ENCODE assay signal across 8 mouse cellular contexts in genomic region chr9:116174481-116175461, GRCm38 (mm10). TPM values are rescaled to one million over a fixed set of nuclear protein-coding genes. Genes with fewer than 3 reads are reported as not detected.
DNase-seq lines count a peak whose midpoint lies in the region; ATAC-seq and TF ChIP-seq lines count a peak whose summit lies in the region.

Gene Tgfbr2, minus strand, starts transcription at chr9:116175360.

- POLR2A ChIA-PET in Patski (lab: Charles Lee) = interaction anchor here (0.6 to 2.1 kb wide), 6 partner anchors 10 to 113 kb away, joined by 3 to 11 read pairs (median 3); no protein-coding TSS in a partner anchor

- H3K9ac ChIP-seq in hindbrain, embryonic 16.5 days (ENCODE audit: low read depth, low read length) = peak within 1 kb of the TSS; percentile 80

- no peak for DNase-seq in Patski (ENCODE audit: low read depth, low spot score)
- DNase-seq in cerebellum, postnatal 4 days (ENCODE audit: low spot score in 2 of 2) = peak; percentile 26 to 39
- peak; percentile 82 to 88 for DNase-seq in gastrocnemius, adult 8-10 months (ENCODE audit: low spot score in 2 of 2)
- DNase-seq in left cerebral cortex, postnatal 10 days (ENCODE audit: extremely low spot score in 1 of 2, low spot score in 2 of 2) = peak; percentile 19 to 91
- peak; percentile 57 to 69 for DNase-seq in right cerebral cortex, postnatal 10 days (ENCODE audit: low spot score in 2 of 2)
- DNase-seq in urinary bladder, postnatal 14 days (ENCODE audit: low spot score) = peak; percentile 91

- peak; percentile 89 for ATAC-seq in Patski
- ATAC-seq in hindbrain, embryonic 16.5 days = peak; percentile 71

- in situ Hi-C loops in Patski (cut with MboI; ENCODE audit: low pct_unique_long_range_greater_than_20kb) = no loop called here

- no peak for TF ChIP-seq CTCF in Patski (IDR thresholded peaks at IDR 0.05)

- no peaks in the 10 kb centered on the region for H3K9me3 ChIP-seq in hindbrain, embryonic 16.5 days (ENCODE audit: control insufficient read depth, low read length)
- H3K9me3 ChIP-seq in megakaryocyte, embryonic 14.5 days = no peaks in the 10 kb centered on the region

- H3K27me3 ChIP-seq in Patski = no peaks in the 10 kb centered on the region
- peaks cover 14% of the 10 kb centered on the region for H3K27me3 ChIP-seq in hindbrain, embryonic 16.5 days (replicated peaks; ENCODE audit: control insufficient read depth, insufficient read depth, low read length)
- H3K27me3 ChIP-seq in megakaryocyte, embryonic 14.5 days (replicated peaks) = peaks cover 16% of the 10 kb centered on the region

- CTCF ChIA-PET in Patski (lab: Charles Lee) = interaction anchor here (0.8 to 2.1 kb wide), 4 partner anchors 18 to 215 kb away, joined by 3 to 5 read pairs (median 4); no protein-coding TSS in a partner anchor

- intact Hi-C loops in left cerebral cortex, postnatal 10 days (cut with DNase I) = no loop called here

- peak within 1 kb of the TSS; percentile 79 for H3K27ac ChIP-seq in hindbrain, embryonic 16.5 days (ENCODE audit: low read depth, low read length)

- H3K36me3 ChIP-seq in hindbrain, embryonic 16.5 days (ENCODE audit: control insufficient read depth, insufficient read depth, low read length) = no peaks in the 10 kb centered on the region
- H3K36me3 ChIP-seq in megakaryocyte, embryonic 14.5 days (replicated peaks; ENCODE audit: low read length) = no peaks in the 10 kb centered on the region

- H3K4me2 ChIP-seq in hindbrain, embryonic 16.5 days (ENCODE audit: low read length) = peak within 1 kb of the TSS; percentile 98

- H3K4me1 ChIP-seq in hindbrain, embryonic 16.5 days (ENCODE audit: control insufficient read depth, insufficient read depth, low read depth, low read length) = peaks cover 17% of the 10 kb centered on the region
- H3K4me1 ChIP-seq in megakaryocyte, embryonic 14.5 days = peaks cover 31% of the 10 kb centered on the region

- H3K4me3 ChIP-seq in hindbrain, embryonic 16.5 days (ENCODE audit: low read length) = peak within 1 kb of the TSS; percentile 72
- H3K4me3 ChIP-seq in megakaryocyte, embryonic 14.5 days (replicated peaks) = peak within 1 kb of the TSS; percentile 95

- WGBS in hindbrain, embryonic 16.5 days = under 1% methylated on average over 86 of the region's 90 CpGs

RNA-seq across cellular contexts. Expression of gene Tgfbr2, which starts in this region (rescaled TPM):
- 108 TPM for polyA plus RNA-seq in Patski (2021)
- 10 to 100 TPM; 15.0 to 17.6 (median 17.2) TPM for total RNA-seq in gastrocnemius, adult 8-10 months (2022)
- 8.4 and 10.5 TPM in 2 replicates for polyA plus RNA-seq in hindbrain, embryonic 16.5 days (2015; fragmentation: Nextera tagmentation; extraction: Ambion mirVana)
- 10 to 100 TPM; 10.3 to 14.2 TPM for total RNA-seq in left cerebral cortex, postnatal 10 days (2021)
- polyA plus RNA-seq in megakaryocyte, embryonic 14.5 days (2012; ENCODE audit: insufficient read depth, low replicate concordance) = 1.9 TPM in 1 of 2 replicates, not detected in the other
